Mouse (Mus musculus) T-helper 17 cell (primary cell): Measurements from ENCODE around the gene Smyd2.

ENCODE experiments used
- in situ Hi-C, 2 experiments: fragments of 300-600 bp; cut with MboI, MseI; formaldehyde crosslinking; loops; 1 replicate in 1 of 2; 2 replicates in 1 of 2; pipeline ENCODE4 v1.15.1; 2025; ENCODE audit warnings: high pct_unique_total_duplicates in 2 of 2

Gene Smyd2

GRCm38 (mm10) chr1:189876162-189876561 lies 46.0 kb downstream of the Smyd2 start:
- in situ Hi-C loops: loop anchor here in 1 of 2 experiments (5.0 kb wide), 1 partner anchor 174 kb away; no protein-coding TSS in a partner anchor

- in situ Hi-C loops: loop anchor here in 1 of 2 experiments (5.0 kb wide), 1 partner anchor 173 kb away; no protein-coding TSS in a partner anchor
Measured at GRCm38 (mm10) chr1:189875439-189875861, 46.7 kb downstream of the Smyd2 start.

- in situ Hi-C loops: loop anchor here in 1 of 2 experiments (5.0 kb wide), 1 partner anchor 171 kb away; no protein-coding TSS in a partner anchor
Measured at GRCm38 (mm10) chr1:189873591-189873990, 48.6 kb downstream of the Smyd2 start.

- in situ Hi-C loops: loop anchor here in 1 of 2 experiments (5.0 kb wide), 1 partner anchor 170 kb away; no protein-coding TSS in a partner anchor
Measured at GRCm38 (mm10) chr1:189872050-189872449, 50.1 kb downstream of the Smyd2 start.

GRCm38 (mm10) chr1:189871625-189872024 lies 50.5 kb downstream of the Smyd2 start:
- in situ Hi-C loops: loop anchor here in 1 of 2 experiments (5.0 kb wide), 1 partner anchor 169 kb away; no protein-coding TSS in a partner anchor

- in situ Hi-C loops: loop anchor here in 1 of 2 experiments (5.0 kb wide), 1 partner anchor 168 kb away; no protein-coding TSS in a partner anchor
Measured at GRCm38 (mm10) chr1:189870539-189870938, 51.6 kb downstream of the Smyd2 start.

GRCm38 (mm10) chr1:189869651-189870270 lies 52.4 kb downstream of the Smyd2 start:
- in situ Hi-C loops: loop anchor here in 1 of 2 experiments (5.0 kb wide), 1 partner anchor 167 kb away; no protein-coding TSS in a partner anchor

- in situ Hi-C loops: no loop called here
Measured at GRCm38 (mm10) chr1:189868036-189868435, 54.1 kb downstream of the Smyd2 start.

- in situ Hi-C loops: no loop called here
Measured at GRCm38 (mm10) chr1:189867497-189867896, 54.7 kb downstream of the Smyd2 start.

- in situ Hi-C loops: no loop called here
Measured at GRCm38 (mm10) chr1:189867034-189867433, 55.1 kb downstream of the Smyd2 start.

GRCm38 (mm10) chr1:189866621-189867020 lies 55.5 kb downstream of the Smyd2 start:
- in situ Hi-C loops: no loop called here

- in situ Hi-C loops: no loop called here
Measured at GRCm38 (mm10) chr1:189864846-189865560, 57.2 kb downstream of the Smyd2 start.

GRCm38 (mm10) chr1:189864301-189864700 lies 57.9 kb downstream of the Smyd2 start:
- in situ Hi-C loops: no loop called here

GRCm38 (mm10) chr1:189863727-189864126 lies 58.4 kb downstream of the Smyd2 start:
- in situ Hi-C loops: no loop called here

- in situ Hi-C loops: no loop called here
Measured at GRCm38 (mm10) chr1:189860942-189861315, 61.2 kb downstream of the Smyd2 start.

- in situ Hi-C loops: no loop called here
Measured at GRCm38 (mm10) chr1:189860112-189860941, 61.8 kb downstream of the Smyd2 start.

GRCm38 (mm10) chr1:189858377-189858776 lies 63.8 kb downstream of the Smyd2 start:
- in situ Hi-C loops: loop anchor here in 1 of 2 experiments (5.0 kb wide), 1 partner anchor 41 kb away; no protein-coding TSS in a partner anchor

GRCm38 (mm10) chr1:189855739-189856138 lies 66.4 kb downstream of the Smyd2 start:
- in situ Hi-C loops: loop anchor here in 1 of 2 experiments (5.0 kb wide), 1 partner anchor 38 kb away; no protein-coding TSS in a partner anchor

GRCm38 (mm10) chr1:189854646-189855045 lies 67.5 kb downstream of the Smyd2 start:
- in situ Hi-C loops: loop anchor here in 1 of 2 experiments (5.0 kb wide), 1 partner anchor 37 kb away; no protein-coding TSS in a partner anchor

- in situ Hi-C loops: no loop called here
Measured at GRCm38 (mm10) chr1:189852456-189852855, 69.7 kb downstream of the Smyd2 start.

- in situ Hi-C loops: no loop called here
Measured at GRCm38 (mm10) chr1:189852051-189852450, 70.1 kb downstream of the Smyd2 start.
